Mouse (Mus musculus) cortical plate, adult 2 months (tissue): ENCODE measurements around the gene Hpse2.

Source experiments
- CTCF ChIP-seq: fragments of 200-500 bp; IDR thresholded peaks from 2 replicates; pipeline ENCODE4 v1.5.1; 2011; ENCODE audit warnings: mild to moderate bottlenecking, control low read depth, low read length; ENCODE audit not compliant: insufficient read depth; ENCODE audit errors: extremely low read depth
- POLR2A ChIP-seq: fragments of 200-500 bp; IDR thresholded peaks from 2 replicates; pipeline ENCODE4 v1.6.1; 2011; ENCODE audit warnings: mild to moderate bottlenecking, low read length, control low read depth; ENCODE audit not compliant: insufficient read depth; ENCODE audit errors: extremely low read depth

DNA sequence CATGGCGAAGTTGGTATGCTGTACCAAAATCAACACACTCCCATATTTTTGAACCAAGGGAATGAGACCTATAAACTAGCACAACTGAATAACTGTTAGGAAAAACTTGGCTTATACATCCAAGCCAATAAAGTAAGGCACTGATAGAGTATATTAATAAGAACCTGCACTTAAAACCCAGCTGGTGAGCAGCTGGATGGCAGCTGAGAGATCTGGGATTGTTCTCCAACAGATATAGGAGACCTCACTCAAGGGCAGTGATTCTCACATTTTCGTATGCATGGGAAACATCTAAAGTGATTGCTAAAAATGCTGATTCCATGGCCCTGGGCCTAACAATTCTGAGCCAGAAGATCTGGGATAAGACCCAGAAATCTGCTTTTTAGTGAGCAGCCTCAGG lies 345.9 kb downstream of the Hpse2 start:
- TF ChIP-seq CTCF (no peak), POLR2A (no peak)
